Mouse (Mus musculus) C2C12 (cell line): ENCODE measurements at regions not wholly inside any gene's neighbourhood (a gene's known extent, or its start where the extent isn't known, plus 50 kb on each side); places are given as distances from the start of the nearest gene placed in this dataset.

Source experiments
- H3K27me3 ChIP-seq: one replicate; pipeline ENCODE4 v1.6.1; 2011; ENCODE audit not compliant: control insufficient read depth, insufficient read depth, insufficient read length
- H3K36me3 ChIP-seq: one replicate; pipeline ENCODE4 v1.6.1; 2011; ENCODE audit not compliant: control insufficient read depth, insufficient read depth
- H3K4me3 ChIP-seq: one replicate; pipeline ENCODE4 v1.5.1; 2011; ENCODE audit warnings: mild to moderate bottlenecking, control low read depth; ENCODE audit not compliant: poor library complexity, insufficient read depth, severe bottlenecking
- H3K79me2 ChIP-seq: one replicate; pipeline ENCODE4 v1.6.1; 2011; ENCODE audit not compliant: control insufficient read depth, insufficient read depth
- H3K79me3 ChIP-seq: one replicate; pipeline ENCODE4 v1.6.1; 2011; ENCODE audit warnings: low read depth, control low read depth
- H3ac ChIP-seq: one replicate; pipeline ENCODE3; 2011; ENCODE audit warnings: low read depth; ENCODE audit not compliant: control insufficient read depth, insufficient read length
- CEBPB ChIP-seq: IDR thresholded peaks from one replicate; pipeline ENCODE4 v1.6.1; 2011; ENCODE audit warnings: low read depth, mild to moderate bottlenecking, control low read depth, moderate library complexity
- CTCF ChIP-seq: IDR thresholded peaks from one replicate; pipeline ENCODE4 v1.5.1; 2011; ENCODE audit not compliant: control insufficient read depth, insufficient read depth, insufficient read length
- FOSL1 ChIP-seq: IDR thresholded peaks from one replicate; pipeline ENCODE4 v1.8.0; 2011; ENCODE audit warnings: mild to moderate bottlenecking, low read length; ENCODE audit not compliant: poor library complexity, insufficient read depth, severe bottlenecking
- MAX ChIP-seq: IDR thresholded peaks from one replicate; pipeline ENCODE4 v1.6.1; 2011; ENCODE audit warnings: mild to moderate bottlenecking, control low read depth
- MYOD1 ChIP-seq: IDR thresholded peaks from one replicate; pipeline ENCODE4 v1.6.1; 2011; ENCODE audit warnings: low read depth; ENCODE audit not compliant: control insufficient read depth, insufficient read length
- MYOG ChIP-seq: IDR thresholded peaks from one replicate; pipeline ENCODE4 v1.6.1; 2011; ENCODE audit not compliant: control insufficient read depth, insufficient read length; ENCODE audit errors: extremely low read depth
- USF1 ChIP-seq: IDR thresholded peaks from one replicate; pipeline ENCODE4 v1.6.1; 2011; ENCODE audit warnings: low read depth, mild to moderate bottlenecking, control low read depth, moderate library complexity

GRCm38 (mm10) chr9:85011361-85011760 is 301.2 kb upstream of the Gm11114 start:
- no peaks in the 10 kb centered on the region for H3K79me3 ChIP-seq
- H3K4me3 ChIP-seq = no peak overlapping the region
- H3K79me2 ChIP-seq = no peaks in the 10 kb centered on the region
- H3ac ChIP-seq = no peak overlapping the region
- H3K36me3 ChIP-seq = no peaks in the 10 kb centered on the region
- no peaks in the 10 kb centered on the region for H3K27me3 ChIP-seq
- TF ChIP-seq MAX = no peak
- no peak for TF ChIP-seq USF1
- no peak for TF ChIP-seq MYOG
- TF ChIP-seq FOSL1 = no peak
- no peak for TF ChIP-seq MYOD1
- no peak for TF ChIP-seq CTCF
- TF ChIP-seq CEBPB = no peak

- Histone ChIP-seq H3K27me3 (no peaks in the 10 kb centered on the region), H3K79me2 (no peaks in the 10 kb centered on the region), H3ac (no peak overlapping the region), H3K79me3 (no peaks in the 10 kb centered on the region), H3K36me3 (no peaks in the 10 kb centered on the region), H3K4me3 (no peak overlapping the region)
- TF ChIP-seq USF1 = no peak
- TF ChIP-seq CTCF = no peak
- TF ChIP-seq MYOD1 = no peak
- no peak for TF ChIP-seq FOSL1
- TF ChIP-seq MAX = no peak
- no peak for TF ChIP-seq MYOG
- no peak for TF ChIP-seq CEBPB
Measured at GRCm38 (mm10) chr9:85048112-85048978, 264.2 kb upstream of the Gm11114 start.

GRCm38 (mm10) chr9:85052526-85052925 is 260.0 kb upstream of the Gm11114 start:
- H3ac ChIP-seq = no peak overlapping the region
- H3K79me3 ChIP-seq = no peaks in the 10 kb centered on the region
- no peaks in the 10 kb centered on the region for H3K79me2 ChIP-seq
- no peak for TF ChIP-seq MYOG
- no peak overlapping the region for H3K4me3 ChIP-seq
- no peaks in the 10 kb centered on the region for H3K36me3 ChIP-seq
- H3K27me3 ChIP-seq = no peaks in the 10 kb centered on the region

GRCm38 (mm10) chr9:85079975-85080374 is 232.6 kb upstream of the Gm11114 start:
- Histone ChIP-seq H3K27me3 (no peaks in the 10 kb centered on the region), H3K79me3 (no peaks in the 10 kb centered on the region), H3K4me3 (no peak overlapping the region), H3K36me3 (no peaks in the 10 kb centered on the region), H3K79me2 (no peaks in the 10 kb centered on the region), H3ac (no peak overlapping the region)
- no peak for TF ChIP-seq FOSL1
- TF ChIP-seq MYOG = no peak
- TF ChIP-seq CEBPB = no peak
- TF ChIP-seq MYOD1 = no peak
- no peak for TF ChIP-seq CTCF
- no peak for TF ChIP-seq USF1
- TF ChIP-seq MAX = no peak

GRCm38 (mm10) chr9:85088556-85089338 is 223.8 kb upstream of the Gm11114 start:
- no peaks in the 10 kb centered on the region for H3K79me2 ChIP-seq
- no peaks in the 10 kb centered on the region for H3K36me3 ChIP-seq
- TF ChIP-seq MYOG (no peak), MYOD1 (no peak), CTCF (no peak), USF1 (no peak), FOSL1 (no peak), CEBPB (no peak), MAX (no peak)
- H3K4me3 ChIP-seq = no peak overlapping the region
- no peak overlapping the region for H3ac ChIP-seq
- H3K79me3 ChIP-seq = no peaks in the 10 kb centered on the region
- H3K27me3 ChIP-seq = no peaks in the 10 kb centered on the region
